Comparison of ENCODE assay signal across 23 mouse cellular contexts in genomic region chr19:36261819-36262218, GRCm38 (mm10).
"Had no signal": no experiment of that assay in that cellular context is flagged by ENCODE, and none has a peak within 500 bp of the region (broad histone marks: within the 10 kb centered on the region; RNA-seq: fewer than 3 reads in every experiment).

No protein-coding gene starts in this region.

- H3K27ac ChIP-seq: heart, embryonic 13.5 days; heart, embryonic 15.5 days; hindbrain, embryonic 13.5 days; hindbrain, embryonic 15.5 days; hindbrain, postnatal 0 days; kidney, embryonic 15.5 days; kidney, postnatal 0 days; limb, embryonic 13.5 days; limb, embryonic 15.5 days; liver, embryonic 12.5 days; liver, embryonic 14.5 days had no signal

- ATAC-seq: hindbrain, postnatal 0 days; liver, embryonic 12.5 days had no signal

- H3K4me2 ChIP-seq: heart, embryonic 13.5 days; heart, embryonic 15.5 days; hindbrain, embryonic 13.5 days; hindbrain, embryonic 15.5 days; kidney, embryonic 15.5 days; limb, embryonic 13.5 days; limb, embryonic 15.5 days; liver, embryonic 12.5 days had no signal

- H3K36me3 ChIP-seq: heart, embryonic 13.5 days; heart, embryonic 15.5 days; hindbrain, embryonic 13.5 days; hindbrain, embryonic 15.5 days; kidney, embryonic 15.5 days; limb, embryonic 13.5 days; limb, embryonic 15.5 days; liver, embryonic 12.5 days had no signal

- H3K9ac ChIP-seq: heart, embryonic 13.5 days; heart, embryonic 15.5 days; hindbrain, embryonic 13.5 days; hindbrain, embryonic 15.5 days; kidney, embryonic 15.5 days; limb, embryonic 13.5 days; limb, embryonic 15.5 days; liver, embryonic 12.5 days; liver, embryonic 14.5 days had no signal

- H3K9me3 ChIP-seq: heart, embryonic 13.5 days; heart, embryonic 15.5 days; hindbrain, embryonic 13.5 days; hindbrain, embryonic 15.5 days; kidney, embryonic 15.5 days; limb, embryonic 13.5 days; limb, embryonic 15.5 days; liver, embryonic 12.5 days had no signal

- H3K27me3 ChIP-seq: heart, embryonic 13.5 days; heart, embryonic 15.5 days; hindbrain, embryonic 13.5 days; hindbrain, embryonic 15.5 days; kidney, embryonic 15.5 days; limb, embryonic 13.5 days; limb, embryonic 15.5 days; liver, embryonic 12.5 days had no signal

- H3K4me3 ChIP-seq: heart, embryonic 13.5 days; heart, embryonic 15.5 days; hindbrain, embryonic 13.5 days; hindbrain, embryonic 15.5 days; kidney, embryonic 15.5 days; limb, embryonic 13.5 days; limb, embryonic 15.5 days; liver, embryonic 12.5 days had no signal

- H3K4me1 ChIP-seq: limb, embryonic 13.5 days; limb, embryonic 15.5 days; liver, embryonic 12.5 days had no signal

- DNase-seq: gastrocnemius, postnatal 14 days; gastrocnemius, postnatal 36 days; heart, adult 18-20 months; heart, postnatal 10 days; kidney, adult 11 months; kidney, adult 2 months; kidney, adult 9 months; kidney, postnatal 14 days; kidney, postnatal 36 days; layer of hippocampus, adult 9-11 months; layer of hippocampus, postnatal 36 days; left cerebral cortex, postnatal 4 days had no signal
